Mouse (Mus musculus) kidney, embryonic 14.5 days (tissue): ENCODE measurements around the gene Cdkl3. TPM values are rescaled to one million over a fixed set of nuclear protein-coding genes. Genes with fewer than 3 reads are reported as not detected.

Experiments used
- ATAC-seq: fragments of 200-750 bp; cut with Nextera tagmentation; 2 replicates; pipeline ENCODE4 v1.8.0; 2017; ENCODE audit warnings: moderate number of reproducible peaks, mild to moderate bottlenecking, moderate TSS enrichment, moderate library complexity; ENCODE audit not compliant: low FRiP score, low TSS enrichment
- H3K27ac ChIP-seq: fragments of 300-500 bp; sonication (generic); 2 replicates; pipeline ENCODE4 v1.5.1; 2014; ENCODE audit warnings: low read depth, mild to moderate bottlenecking, low read length, moderate library complexity, mixed read lengths
- H3K27me3 ChIP-seq: fragments of 300-500 bp; sonication (generic); 2 replicates; pipeline ENCODE4 v1.6.1; 2014; ENCODE audit warnings: mild to moderate bottlenecking, low read length; ENCODE audit not compliant: control insufficient read depth, insufficient read depth
- H3K36me3 ChIP-seq: fragments of 300-500 bp; sonication (generic); 2 replicates; pipeline ENCODE4 v1.6.1; 2014; ENCODE audit warnings: low read length, mixed read lengths; ENCODE audit not compliant: control insufficient read depth, insufficient read depth
- H3K4me1 ChIP-seq: fragments of 300-500 bp; sonication (generic); 2 replicates; pipeline ENCODE4 v1.6.1; 2014; ENCODE audit warnings: low read length, mixed read lengths; ENCODE audit not compliant: control insufficient read depth, insufficient read depth
- H3K4me2 ChIP-seq: fragments of 300-500 bp; sonication (generic); replicated peaks from 2 replicates; pipeline ENCODE4 v1.6.1; 2014; ENCODE audit warnings: low read depth, mild to moderate bottlenecking, low read length
- H3K4me3 ChIP-seq: fragments of 300-500 bp; sonication (generic); 2 replicates; pipeline ENCODE4 v1.5.1; 2014; ENCODE audit warnings: mild to moderate bottlenecking, low read length
- H3K9ac ChIP-seq: fragments of 300-500 bp; sonication (generic); 2 replicates; pipeline ENCODE4 v1.6.1; 2014; ENCODE audit warnings: low read depth, mild to moderate bottlenecking, low read length, moderate library complexity
- H3K9me3 ChIP-seq: fragments of 300-500 bp; sonication (generic); 2 replicates; pipeline ENCODE4 v1.6.1; 2016; ENCODE audit warnings: low read length; ENCODE audit not compliant: control insufficient read depth
- WGBS: fragments of 180-500 bp; shearing (Covaris S2); extraction: QIAGEN DNeasy Blood & Tissue Kit; methylation state at CpG from one replicate; pipeline ENCODE4 v1.1.7; 2014; 5-methylcytosine and 5-hydroxymethylcytosine counted together
- polyA plus RNA-seq: library from polyadenylated mRNA; unstranded; fragments of >200 nt; fragmentation: Nextera tagmentation; extraction: Ambion mirVana; gene quantifications from 2 replicates; pipeline ENCODE4 v1.2.1, GENCODE M21; 2014

The Cdkl3 gene
- polyA plus RNA-seq, 1 experiment from 2014 or later = 9.7 TPM

- no peak overlapping the region for H3K4me2 ChIP-seq
- ATAC-seq = no peak
- WGBS = 81% methylated on average over 4 of the region's 4 CpGs
- 0 out of 2 replicates have a peak, but pooled peaks cover 3% of the 10 kb centered on the region for H3K4me1 ChIP-seq
- H3K27ac ChIP-seq = no peak overlapping the region
- H3K9ac ChIP-seq = no peak overlapping the region
- H3K4me3 ChIP-seq = no peak overlapping the region
- no peaks in the 10 kb centered on the region for H3K36me3 ChIP-seq
- H3K9me3 ChIP-seq = no peaks in the 10 kb centered on the region
- H3K27me3 ChIP-seq = no peaks in the 10 kb centered on the region
Observed at GRCm38 (mm10) chr11:52077939-52078338, 73.9 kb downstream of the Cdkl3 start.

DNA sequence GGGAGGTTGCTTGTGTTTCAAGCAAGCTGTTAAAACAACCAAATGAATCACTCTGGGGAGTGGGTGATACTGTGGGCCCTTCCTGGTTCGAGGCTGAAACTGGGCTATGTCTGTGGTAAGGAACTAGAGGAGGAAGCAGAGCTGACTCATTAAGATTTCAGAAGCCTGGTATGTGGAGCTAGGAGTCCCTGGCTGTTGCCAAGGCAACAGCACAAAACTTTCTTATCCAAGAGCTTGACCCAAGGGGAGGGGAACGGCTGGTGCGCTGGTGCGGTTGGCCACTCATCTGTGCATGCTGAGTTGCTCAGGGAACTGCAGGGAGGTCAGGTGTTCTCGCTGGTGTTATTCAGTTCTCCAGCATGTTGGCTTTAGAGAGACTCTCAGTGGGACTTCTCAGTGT lies 76.0 kb downstream of the Cdkl3 start:
- 30% methylated on average over 5 of the region's 5 CpGs for WGBS
- no peak overlapping the region for H3K4me3 ChIP-seq
- ATAC-seq = peak; percentile 78
- H3K27me3 ChIP-seq = no peaks in the 10 kb centered on the region
- no peak overlapping the region for H3K9ac ChIP-seq
- no peak overlapping the region for H3K4me2 ChIP-seq
- 0 out of 2 replicates have a peak, but pooled peaks cover 3% of the 10 kb centered on the region for H3K4me1 ChIP-seq
- H3K9me3 ChIP-seq = no peaks in the 10 kb centered on the region
- H3K36me3 ChIP-seq = no peaks in the 10 kb centered on the region
- H3K27ac ChIP-seq = no peak overlapping the region

DNA sequence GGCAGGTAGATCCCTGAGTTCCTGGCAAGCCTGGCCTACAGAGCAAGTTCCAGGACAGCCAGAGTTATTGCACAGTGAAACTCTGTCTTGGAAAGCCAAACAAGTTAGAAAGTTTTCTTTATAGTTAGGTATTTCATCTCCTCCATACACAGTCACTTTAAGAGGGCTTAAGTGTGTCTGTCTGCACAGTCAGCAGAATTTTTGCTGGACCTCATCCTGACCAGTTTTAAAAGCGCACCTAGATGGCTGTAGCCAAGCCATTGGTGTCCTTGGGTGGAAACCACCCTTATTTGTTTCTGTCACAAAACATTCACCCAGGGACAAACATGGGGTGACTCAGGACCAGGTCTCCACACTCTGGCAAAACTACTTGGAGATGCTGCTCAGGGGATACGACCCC lies 76.6 kb downstream of the Cdkl3 start:
- no peak overlapping the region for H3K4me3 ChIP-seq
- H3K4me1 ChIP-seq = 0 out of 2 replicates have a peak, but pooled peaks cover 3% of the 10 kb centered on the region
- H3K27ac ChIP-seq = no peak overlapping the region
- H3K36me3 ChIP-seq = no peaks in the 10 kb centered on the region
- 93% methylated on average over 2 of the region's 2 CpGs for WGBS
- H3K9ac ChIP-seq = no peak overlapping the region
- no peak overlapping the region for H3K4me2 ChIP-seq
- no peak for ATAC-seq
- no peaks in the 10 kb centered on the region for H3K9me3 ChIP-seq
- H3K27me3 ChIP-seq = no peaks in the 10 kb centered on the region

DNA sequence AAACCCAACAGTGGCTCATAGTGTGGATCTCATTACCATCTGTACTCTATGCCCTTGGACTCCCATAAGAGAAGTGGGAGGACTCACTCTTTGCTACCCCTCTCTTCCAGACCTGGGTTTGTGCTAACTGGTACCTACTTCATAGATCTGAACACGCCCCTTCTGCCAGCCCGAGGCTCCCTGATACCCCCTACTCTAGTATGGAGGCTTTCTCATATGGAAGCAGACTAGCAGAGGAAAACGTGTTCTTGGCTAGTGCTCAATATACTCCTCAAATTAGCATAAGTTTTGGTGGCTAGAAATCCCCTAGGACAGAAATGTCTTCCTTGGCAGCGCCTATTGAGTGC lies 81.8 kb downstream of the Cdkl3 start:
- Histone ChIP-seq H3K9me3 (no peaks in the 10 kb centered on the region), H3K4me2 (no peak overlapping the region), H3K36me3 (no peaks in the 10 kb centered on the region), H3K27ac (no peak overlapping the region), H3K27me3 (no peaks in the 10 kb centered on the region), H3K4me1 (peaks cover 5% of the 10 kb centered on the region), H3K4me3 (no peak overlapping the region), H3K9ac (no peak overlapping the region)
- ATAC-seq = no peak
- WGBS = 76% methylated on average over 4 of the region's 4 CpGs

DNA sequence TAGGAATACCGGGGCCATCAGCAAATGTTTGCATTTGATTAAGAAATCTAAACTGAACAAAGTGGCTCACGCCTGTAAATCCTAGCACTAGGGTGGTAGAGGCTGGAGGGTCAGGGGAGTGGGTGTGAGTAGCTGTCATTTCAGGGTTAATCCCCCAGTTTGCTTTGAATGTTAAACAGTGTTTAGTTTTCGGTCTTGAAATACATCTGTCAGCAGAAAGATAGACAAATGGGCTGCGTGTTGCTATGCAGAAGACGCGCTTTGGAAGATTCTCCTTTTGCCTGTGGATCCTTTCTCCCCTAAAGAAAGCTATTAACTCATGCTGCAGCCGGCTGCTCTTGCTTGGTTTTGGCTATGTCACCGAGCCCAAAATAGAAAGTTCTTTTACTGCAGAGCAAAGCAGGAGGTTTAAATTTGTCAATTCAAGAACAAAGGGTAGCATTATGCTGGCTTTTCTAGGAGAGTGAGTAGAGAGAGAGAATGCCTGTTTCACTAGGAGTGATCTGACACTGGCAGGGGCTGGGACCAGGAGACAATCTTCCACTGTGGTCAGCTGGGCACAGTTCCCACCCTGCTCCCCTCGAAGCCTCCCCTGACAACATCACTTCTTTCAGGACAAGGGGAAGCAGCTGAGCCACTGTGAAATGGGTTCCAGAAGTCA lies 82.3 kb downstream of the Cdkl3 start:
- no peak overlapping the region for H3K4me3 ChIP-seq
- no peak overlapping the region for H3K9ac ChIP-seq
- H3K27me3 ChIP-seq = no peaks in the 10 kb centered on the region
- no peaks in the 10 kb centered on the region for H3K36me3 ChIP-seq
- no peak overlapping the region for H3K4me2 ChIP-seq
- no peak overlapping the region for H3K27ac ChIP-seq
- H3K4me1 ChIP-seq = peaks cover 5% of the 10 kb centered on the region
- H3K9me3 ChIP-seq = no peaks in the 10 kb centered on the region
- no peak for ATAC-seq
- WGBS = 69% methylated on average over 9 of the region's 9 CpGs

GRCm38 (mm10) chr11:52089291-52089690 lies 85.3 kb downstream of the Cdkl3 start:
- Histone ChIP-seq H3K4me1 (peaks cover 5% of the 10 kb centered on the region), H3K27me3 (no peaks in the 10 kb centered on the region), H3K9me3 (no peaks in the 10 kb centered on the region), H3K27ac (peak overlapping the region; percentile 7; the same call in 1 of the 2 replicates), H3K4me3 (no peak overlapping the region), H3K4me2 (peak overlapping the region; percentile 8), H3K9ac (no peak overlapping the region), H3K36me3 (no peaks in the 10 kb centered on the region)
- 29% methylated on average over 8 of the region's 8 CpGs for WGBS
- ATAC-seq = peak; percentile 52; the same call in 1 of the 2 replicates

GRCm38 (mm10) chr11:52091261-52091660 lies 87.2 kb downstream of the Cdkl3 start:
- no peak overlapping the region for H3K27ac ChIP-seq
- no peaks in the 10 kb centered on the region for H3K27me3 ChIP-seq
- 89% methylated on average over 9 of the region's 9 CpGs for WGBS
- ATAC-seq = no peak
- no peak overlapping the region for H3K4me3 ChIP-seq
- H3K9me3 ChIP-seq = no peaks in the 10 kb centered on the region
- H3K4me1 ChIP-seq = peaks cover 5% of the 10 kb centered on the region
- H3K9ac ChIP-seq = no peak overlapping the region
- no peak overlapping the region for H3K4me2 ChIP-seq
- H3K36me3 ChIP-seq = no peaks in the 10 kb centered on the region

GRCm38 (mm10) chr11:52094568-52094967 lies 90.5 kb downstream of the Cdkl3 start:
- no peak overlapping the region for H3K4me2 ChIP-seq
- H3K27me3 ChIP-seq = no peaks in the 10 kb centered on the region
- no peaks in the 10 kb centered on the region for H3K9me3 ChIP-seq
- no peak overlapping the region for H3K27ac ChIP-seq
- peaks cover 5% of the 10 kb centered on the region for H3K4me1 ChIP-seq
- no peaks in the 10 kb centered on the region for H3K36me3 ChIP-seq
- no peak overlapping the region for H3K9ac ChIP-seq
- no peak for ATAC-seq
- WGBS = 55% methylated on average over 5 of the region's 5 CpGs
- no peak overlapping the region for H3K4me3 ChIP-seq

GRCm38 (mm10) chr11:52097016-52097415 lies 93.0 kb downstream of the Cdkl3 start:
- Histone ChIP-seq H3K9ac (no peak overlapping the region), H3K4me2 (no peak overlapping the region), H3K27me3 (no peaks in the 10 kb centered on the region), H3K9me3 (no peaks in the 10 kb centered on the region), H3K4me3 (no peak overlapping the region), H3K4me1 (peaks cover 15% of the 10 kb centered on the region), H3K27ac (no peak overlapping the region), H3K36me3 (no peaks in the 10 kb centered on the region; the same call in 1 of the 2 replicates)
- 79% methylated on average over 3 of the region's 3 CpGs for WGBS
- ATAC-seq = no peak
